Mouse (Mus musculus) forebrain, embryonic 13.5 days (tissue): ENCODE data around the gene Fam160a1. TPM values are rescaled to one million over a fixed set of nuclear protein-coding genes. Genes with fewer than 3 reads are reported as not detected.

Experiments used
- ATAC-seq: fragments of 200-750 bp; cut with Nextera tagmentation; 2 replicates; pipeline ENCODE4 v1.8.0; 2017
- H3K27ac ChIP-seq: fragments of 300-500 bp; sonication (generic); 2 replicates; pipeline ENCODE4 v1.5.1; 2015; ENCODE audit warnings: inconsistent platforms, mild to moderate bottlenecking, moderate library complexity
- H3K27me3 ChIP-seq: fragments of 300-500 bp; sonication (generic); 2 replicates; pipeline ENCODE4 v1.6.1; 2015; ENCODE audit warnings: mild to moderate bottlenecking, inconsistent platforms
- H3K36me3 ChIP-seq: fragments of 300-500 bp; sonication (generic); 2 replicates; pipeline ENCODE4 v1.6.1; 2015; ENCODE audit warnings: mild to moderate bottlenecking, inconsistent platforms; ENCODE audit not compliant: poor library complexity, severe bottlenecking
- H3K4me1 ChIP-seq: fragments of 300-500 bp; sonication (generic); 2 replicates; pipeline ENCODE4 v1.6.1; 2015; ENCODE audit warnings: inconsistent platforms
- H3K4me2 ChIP-seq: fragments of 300-500 bp; sonication (generic); 2 replicates; pipeline ENCODE4 v1.6.1; 2015; ENCODE audit warnings: inconsistent platforms, mild to moderate bottlenecking, moderate library complexity
- H3K4me3 ChIP-seq: fragments of 300-500 bp; sonication (generic); 2 replicates; pipeline ENCODE4 v1.5.1; 2015; ENCODE audit warnings: mild to moderate bottlenecking, inconsistent platforms
- H3K9ac ChIP-seq: fragments of 300-500 bp; sonication (generic); 2 replicates; pipeline ENCODE4 v1.6.1; 2015; ENCODE audit warnings: mild to moderate bottlenecking, inconsistent platforms
- H3K9me3 ChIP-seq: fragments of 300-500 bp; sonication (generic); replicated peaks from 2 replicates; pipeline ENCODE4 v1.6.1; 2016; ENCODE audit warnings: inconsistent platforms
- WGBS: fragments of 180-500 bp; shearing (Covaris S2); methylation state at CpG from one replicate; pipeline ENCODE4 v1.1.7; 2015; 5-methylcytosine and 5-hydroxymethylcytosine counted together
- polyA plus RNA-seq: library from polyadenylated mRNA; unstranded; fragments of >200 nt; fragmentation: Nextera tagmentation; extraction: Ambion mirVana; gene quantifications from 2 replicates; pipeline ENCODE4 v1.2.1, GENCODE M21; 2015

The Fam160a1 gene
- polyA plus RNA-seq, 1 experiment from 2014 or later: 0.13 TPM

GRCm38 (mm10) chr3:85738591-85738990 lies 78.5 kb downstream of the Fam160a1 start:
- Histone ChIP-seq H3K9ac (no peak overlapping the region), H3K27me3 (no peaks in the 10 kb centered on the region), H3K4me1 (no peaks in the 10 kb centered on the region), H3K4me2 (no peak overlapping the region), H3K27ac (no peak overlapping the region), H3K36me3 (no peaks in the 10 kb centered on the region), H3K9me3 (no peaks in the 10 kb centered on the region), H3K4me3 (no peak overlapping the region)
- WGBS: 76% methylated on average over 3 of the region's 3 CpGs
- ATAC-seq: no peak

DNA sequence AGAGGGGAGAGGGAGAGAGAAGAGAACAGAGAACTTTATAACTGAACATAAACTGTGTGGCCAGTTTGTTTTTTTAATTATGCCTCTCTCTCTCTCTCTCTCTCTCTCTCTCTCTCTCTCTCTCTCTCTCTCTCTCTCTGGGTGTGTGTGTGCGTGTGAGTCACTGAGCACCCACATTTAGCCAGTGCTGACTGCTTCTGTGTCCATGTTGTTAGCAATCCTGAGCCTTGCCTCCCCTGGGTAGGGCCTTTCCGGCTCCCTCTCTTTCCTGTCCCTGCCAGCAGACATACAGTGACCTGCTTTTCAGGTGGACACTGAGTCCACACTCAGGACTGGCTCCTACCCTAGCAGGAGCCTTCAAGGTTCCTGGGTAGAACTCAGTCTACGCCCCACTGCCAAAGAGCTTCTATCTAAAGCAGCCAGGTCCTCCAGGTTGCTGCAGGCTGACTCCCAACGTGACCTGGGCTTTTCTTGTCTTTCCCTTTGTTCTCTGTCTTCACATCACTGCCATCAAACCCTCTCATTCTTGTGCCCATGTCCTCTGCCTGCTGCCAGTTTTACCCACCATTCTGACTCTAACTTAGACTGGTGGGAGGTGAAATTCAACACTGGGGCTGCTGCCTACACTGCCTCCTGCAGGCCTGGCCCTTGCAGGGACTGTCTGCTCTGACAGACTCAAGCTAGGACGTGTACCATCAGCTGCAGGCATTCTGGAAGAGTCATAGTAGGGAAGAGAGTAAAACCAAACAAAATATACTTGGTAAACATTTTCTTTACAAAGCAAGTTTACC lies 83.0 kb downstream of the Fam160a1 start:
- 78% methylated on average over 5 of the region's 5 CpGs for WGBS
- Histone ChIP-seq H3K4me3 (no peak overlapping the region), H3K9me3 (no peaks in the 10 kb centered on the region), H3K27me3 (0 out of 2 replicates have a peak, but pooled peaks cover 7% of the 10 kb centered on the region), H3K9ac (no peak overlapping the region), H3K4me2 (no peak overlapping the region), H3K27ac (no peak overlapping the region), H3K36me3 (no peaks in the 10 kb centered on the region), H3K4me1 (no peaks in the 10 kb centered on the region)
- no peak for ATAC-seq

DNA sequence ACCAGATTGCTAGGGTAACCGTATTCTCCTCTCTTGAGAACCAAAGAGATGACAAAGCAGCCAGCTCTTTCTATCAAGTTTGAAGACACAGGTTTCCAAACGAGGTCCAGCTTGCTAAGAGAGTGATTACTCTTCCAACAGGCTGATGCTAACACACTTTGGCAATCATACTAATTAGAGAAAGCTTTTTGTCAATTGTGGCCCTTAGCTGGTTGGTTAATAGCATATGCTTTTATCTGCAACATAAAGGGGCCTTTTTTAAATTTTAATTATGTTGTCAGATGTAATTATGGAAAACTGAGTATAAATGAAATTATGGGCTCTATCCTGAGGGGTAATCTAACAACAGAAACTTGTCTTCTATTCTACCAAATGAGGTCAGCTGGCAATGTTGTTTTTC lies 89.9 kb downstream of the Fam160a1 start:
- 31% methylated on average over 2 of the region's 2 CpGs for WGBS
- Histone ChIP-seq H3K4me2 (no peak overlapping the region), H3K9me3 (no peaks in the 10 kb centered on the region)

GRCm38 (mm10) chr3:85725971-85726370 lies 91.1 kb downstream of the Fam160a1 start:
- no peaks in the 10 kb centered on the region for H3K4me1 ChIP-seq
- no peak overlapping the region for H3K4me2 ChIP-seq
- H3K27ac ChIP-seq: no peak overlapping the region
- H3K4me3 ChIP-seq: no peak overlapping the region
- 82% methylated on average over 3 of the region's 3 CpGs for WGBS
- H3K36me3 ChIP-seq: no peaks in the 10 kb centered on the region
- 0 out of 2 replicates have a peak, but pooled peaks cover 7% of the 10 kb centered on the region for H3K27me3 ChIP-seq
- no peaks in the 10 kb centered on the region for H3K9me3 ChIP-seq
- ATAC-seq: no peak
- no peak overlapping the region for H3K9ac ChIP-seq

More for the DNA sequence above, 89.9 kb downstream of the Fam160a1 start:
- H3K4me3 ChIP-seq: no peak overlapping the region
- H3K27ac ChIP-seq: no peak overlapping the region
- H3K36me3 ChIP-seq: no peaks in the 10 kb centered on the region
- H3K27me3 ChIP-seq: 0 out of 2 replicates have a peak, but pooled peaks cover 7% of the 10 kb centered on the region
- no peak overlapping the region for H3K9ac ChIP-seq
- ATAC-seq: no peak
- no peaks in the 10 kb centered on the region for H3K4me1 ChIP-seq

- Histone ChIP-seq H3K9ac (no peak overlapping the region), H3K9me3 (no peaks in the 10 kb centered on the region), H3K4me2 (no peak overlapping the region), H3K36me3 (no peaks in the 10 kb centered on the region), H3K27me3 (0 out of 2 replicates have a peak, but pooled peaks cover 3% of the 10 kb centered on the region), H3K4me3 (no peak overlapping the region), H3K4me1 (no peaks in the 10 kb centered on the region), H3K27ac (no peak overlapping the region)
- ATAC-seq: no peak
- WGBS: 77% methylated on average over 2 of the region's 2 CpGs
Measured at GRCm38 (mm10) chr3:85725110-85725509, 92.0 kb downstream of the Fam160a1 start.

DNA sequence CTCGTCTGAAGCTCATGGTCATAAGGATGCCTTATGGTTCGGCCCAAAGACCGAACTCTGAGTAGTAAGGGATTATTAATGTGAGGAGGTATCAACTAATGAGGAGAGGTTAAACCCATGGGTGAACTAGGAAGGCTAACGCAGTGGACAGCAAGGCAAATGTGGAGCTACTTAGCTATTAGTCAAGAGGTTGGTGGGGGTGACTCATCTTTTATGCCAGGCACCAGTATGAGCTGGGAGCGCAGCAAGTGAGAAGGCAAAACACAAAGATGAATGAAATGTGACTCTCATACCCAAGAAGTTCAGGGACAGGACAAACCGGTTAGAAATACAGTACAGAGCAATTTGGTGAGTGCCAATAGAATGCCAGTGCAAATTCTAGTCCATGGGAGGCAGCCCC lies 94.5 kb downstream of the Fam160a1 start:
- no peak overlapping the region for H3K9ac ChIP-seq
- no peak overlapping the region for H3K4me3 ChIP-seq
- no peak overlapping the region for H3K4me2 ChIP-seq
- no peaks in the 10 kb centered on the region for H3K9me3 ChIP-seq
- no peaks in the 10 kb centered on the region for H3K27me3 ChIP-seq
- WGBS: 88% methylated on average over 6 of the region's 6 CpGs
- no peak for ATAC-seq
- H3K4me1 ChIP-seq: no peaks in the 10 kb centered on the region
- H3K36me3 ChIP-seq: no peaks in the 10 kb centered on the region
- H3K27ac ChIP-seq: no peak overlapping the region

GRCm38 (mm10) chr3:85715764-85716297 lies 101.3 kb downstream of the Fam160a1 start:
- Histone ChIP-seq H3K27ac (no peak overlapping the region), H3K27me3 (no peaks in the 10 kb centered on the region), H3K4me2 (no peak overlapping the region), H3K4me3 (no peak overlapping the region), H3K4me1 (no peaks in the 10 kb centered on the region), H3K9me3 (no peaks in the 10 kb centered on the region), H3K36me3 (no peaks in the 10 kb centered on the region), H3K9ac (no peak overlapping the region)
- ATAC-seq: no peak
- WGBS: 89% methylated on average over 4 of the region's 4 CpGs

DNA sequence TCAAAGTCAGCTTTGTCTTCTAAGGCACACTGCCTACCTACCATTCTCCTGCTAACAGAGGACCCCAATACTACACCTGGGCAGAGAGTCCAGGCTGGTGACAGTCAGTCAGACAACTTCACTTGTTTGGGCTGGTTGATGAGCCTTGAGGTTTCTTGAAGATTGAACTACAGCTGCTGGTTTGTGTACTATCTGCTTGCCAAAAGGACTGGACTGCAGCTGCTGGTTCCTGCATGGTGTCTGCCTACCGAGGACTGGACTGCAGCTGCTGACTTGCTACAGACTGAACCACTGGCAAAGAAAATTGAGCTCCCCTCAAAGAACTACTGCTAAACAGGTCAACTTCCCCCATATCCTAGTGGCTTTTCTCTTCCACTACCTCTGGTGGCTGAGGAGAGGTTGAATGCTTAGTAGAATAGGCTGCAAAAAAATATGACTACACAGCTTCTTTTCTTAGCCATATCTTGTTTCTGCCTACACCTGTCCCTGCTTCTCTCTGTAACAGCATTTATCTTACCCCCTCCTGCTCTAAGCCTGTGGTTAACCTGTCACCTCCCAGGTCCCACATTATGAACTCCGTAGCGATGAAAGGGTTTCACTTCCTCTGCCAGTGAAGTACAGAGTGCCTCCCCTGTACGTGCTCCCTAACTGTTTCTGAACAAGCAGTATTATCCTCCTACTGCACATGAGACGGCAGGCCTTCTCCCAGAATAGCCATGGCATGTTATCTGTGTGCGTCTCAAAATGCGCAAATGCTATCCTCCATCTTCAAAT lies 103.0 kb downstream of the Fam160a1 start:
- Histone ChIP-seq H3K27ac (no peak overlapping the region), H3K4me2 (no peak overlapping the region), H3K27me3 (no peaks in the 10 kb centered on the region), H3K36me3 (no peaks in the 10 kb centered on the region), H3K9ac (no peak overlapping the region), H3K4me3 (no peak overlapping the region), H3K9me3 (no peaks in the 10 kb centered on the region), H3K4me1 (no peaks in the 10 kb centered on the region)
- 86% methylated on average over 7 of the region's 7 CpGs for WGBS
- ATAC-seq: no peak

GRCm38 (mm10) chr3:85710695-85711094 lies 106.4 kb downstream of the Fam160a1 start:
- Histone ChIP-seq H3K9ac (no peak overlapping the region), H3K27ac (no peak overlapping the region), H3K4me3 (no peak overlapping the region), H3K27me3 (no peaks in the 10 kb centered on the region), H3K9me3 (no peaks in the 10 kb centered on the region), H3K4me2 (no peak overlapping the region), H3K4me1 (no peaks in the 10 kb centered on the region), H3K36me3 (no peaks in the 10 kb centered on the region)
- 39% methylated on average over 8 of the region's 8 CpGs for WGBS
- no peak for ATAC-seq

DNA sequence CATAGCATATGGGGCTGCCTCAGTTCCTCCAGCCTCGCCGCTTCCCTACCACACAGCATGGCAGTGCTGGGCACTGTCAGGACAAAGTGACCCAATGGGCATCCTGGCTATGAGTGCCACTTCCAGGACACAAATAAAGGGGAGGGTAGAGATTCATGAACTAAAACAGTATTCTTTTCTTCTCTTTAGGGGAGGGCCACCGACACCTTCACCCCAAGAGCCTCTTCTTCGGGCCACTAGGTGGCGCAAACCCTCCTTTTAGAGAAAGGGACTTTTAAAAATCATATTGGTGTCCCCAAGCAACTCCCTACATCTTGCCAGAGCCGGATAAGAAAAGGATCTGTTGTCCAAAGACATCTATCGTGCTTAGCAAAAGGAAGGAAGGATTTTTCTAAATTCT lies 109.7 kb downstream of the Fam160a1 start:
- no peaks in the 10 kb centered on the region for H3K4me1 ChIP-seq
- no peak overlapping the region for H3K9ac ChIP-seq
- H3K4me3 ChIP-seq: no peak overlapping the region
- no peak overlapping the region for H3K27ac ChIP-seq
- peak; percentile 36; the same call in 1 of the 2 replicates for ATAC-seq
- H3K27me3 ChIP-seq: no peaks in the 10 kb centered on the region
- no peak overlapping the region for H3K4me2 ChIP-seq
- 45% methylated on average over 7 of the region's 7 CpGs for WGBS
- no peaks in the 10 kb centered on the region for H3K9me3 ChIP-seq
- H3K36me3 ChIP-seq: no peaks in the 10 kb centered on the region

- no peaks in the 10 kb centered on the region for H3K4me1 ChIP-seq
- ATAC-seq: no peak
- H3K36me3 ChIP-seq: no peaks in the 10 kb centered on the region
- H3K9ac ChIP-seq: no peak overlapping the region
- H3K27ac ChIP-seq: no peak overlapping the region
- H3K4me3 ChIP-seq: no peak overlapping the region
- no peak overlapping the region for H3K4me2 ChIP-seq
- no peaks in the 10 kb centered on the region for H3K9me3 ChIP-seq
- no peaks in the 10 kb centered on the region for H3K27me3 ChIP-seq
- 46% methylated on average over 6 of the region's 6 CpGs for WGBS
Measured at GRCm38 (mm10) chr3:85703141-85703882, 113.8 kb downstream of the Fam160a1 start.

DNA sequence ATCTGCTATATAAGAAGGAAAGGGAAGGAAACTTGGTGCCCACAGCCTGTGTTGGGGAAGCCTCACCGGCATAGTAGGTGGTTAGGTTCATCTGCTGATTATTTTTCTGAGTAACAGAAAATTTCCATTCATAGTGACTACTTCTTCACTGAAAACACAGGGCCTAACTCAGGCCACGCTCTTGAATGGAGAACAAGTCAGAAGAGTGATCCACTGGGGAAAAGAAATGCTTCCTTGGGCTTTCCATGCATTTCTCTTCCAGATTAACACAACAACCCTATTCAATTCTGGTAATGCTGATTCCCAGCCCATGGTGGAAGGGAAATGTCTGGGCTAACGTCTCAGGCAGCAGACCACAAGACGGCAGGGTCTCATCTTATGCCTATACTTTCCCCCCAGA lies 118.6 kb downstream of the Fam160a1 start:
- WGBS: 85% methylated on average over 4 of the region's 4 CpGs
- Histone ChIP-seq H3K27me3 (no peaks in the 10 kb centered on the region), H3K4me2 (no peak overlapping the region), H3K27ac (no peak overlapping the region), H3K4me3 (no peak overlapping the region), H3K9me3 (no peaks in the 10 kb centered on the region), H3K36me3 (no peaks in the 10 kb centered on the region), H3K4me1 (no peaks in the 10 kb centered on the region), H3K9ac (no peak overlapping the region)
- ATAC-seq: no peak
